Mouse (Mus musculus) c-Kit-positive CD71-positive TER-119-negative erythroid progenitor cells, embryonic 14.5 days (primary cell): ENCODE data around the gene Urb2.
A peak's percentile ranks its signal among the peaks of the same experiment; 100 is the strongest.
"Not testable (repeated sequence)": the region's sequence is repeated elsewhere in the genome, so short reads cannot be mapped to it uniquely, and the experiment has no call there.

Experiments used
- DNase-seq: peaks from one replicate; pipeline ENCODE4 v3.0.0-alpha.2; 2013; ENCODE audit warnings: low read depth

Urb2 gene

GRCm38 (mm10) chr8:124021237-124022227, at the start of gene Urb2, which contains the start of gene Taf5l:
Urb2 (plus strand) TSS chr8:124021508.
Taf5l (minus strand) TSS chr8:124021397.
- peak; percentile 81 for DNase-seq

DNA sequence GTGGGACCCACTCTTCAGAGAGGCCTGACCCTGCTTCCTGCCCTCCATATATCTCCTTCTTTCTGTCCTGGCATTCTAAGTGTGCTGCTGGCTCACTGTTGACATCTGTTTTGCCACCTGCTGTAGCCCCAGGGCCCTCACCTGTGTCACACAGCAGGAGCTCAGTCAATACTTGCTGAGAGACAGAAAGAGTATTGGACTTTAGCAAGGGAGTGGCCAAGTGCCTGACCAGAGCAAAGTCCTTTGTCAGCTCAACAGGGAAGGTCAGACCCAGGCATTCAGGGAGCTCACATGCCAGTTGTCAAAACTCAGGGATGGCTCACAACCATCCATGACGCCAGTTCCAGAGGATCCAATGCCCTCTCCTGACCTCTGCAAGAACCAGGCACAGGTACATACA, 47.8 kb upstream of the Urb2 start:
- no peak for DNase-seq

- no peak for DNase-seq
Measured at GRCm38 (mm10) chr8:123977499-123977898, 43.8 kb upstream of the Urb2 start.

- DNase-seq: no peak
Measured at GRCm38 (mm10) chr8:123978166-123978838, 43.0 kb upstream of the Urb2 start.

GRCm38 (mm10) chr8:123978926-123979325, 42.4 kb upstream of the Urb2 start:
- peak; percentile 85 for DNase-seq

GRCm38 (mm10) chr8:123980239-123980638, 41.1 kb upstream of the Urb2 start:
- DNase-seq: no peak

- DNase-seq: no peak
Measured at GRCm38 (mm10) chr8:123981674-123982073, 39.6 kb upstream of the Urb2 start.

GRCm38 (mm10) chr8:123982291-123982793, 39.0 kb upstream of the Urb2 start:
- no peak for DNase-seq

GRCm38 (mm10) chr8:123982826-123983400, 38.4 kb upstream of the Urb2 start, which contains the start of gene Abcb10:
Abcb10 (minus strand) TSS chr8:123983122.
- DNase-seq: peak; percentile 60

GRCm38 (mm10) chr8:123988605-123989038, 32.7 kb upstream of the Urb2 start:
- DNase-seq: peak; percentile 90

GRCm38 (mm10) chr8:123989128-123989527, 32.2 kb upstream of the Urb2 start:
- DNase-seq: no peak

- no peak for DNase-seq
Measured at GRCm38 (mm10) chr8:123990277-123991049, 30.8 kb upstream of the Urb2 start.

DNA sequence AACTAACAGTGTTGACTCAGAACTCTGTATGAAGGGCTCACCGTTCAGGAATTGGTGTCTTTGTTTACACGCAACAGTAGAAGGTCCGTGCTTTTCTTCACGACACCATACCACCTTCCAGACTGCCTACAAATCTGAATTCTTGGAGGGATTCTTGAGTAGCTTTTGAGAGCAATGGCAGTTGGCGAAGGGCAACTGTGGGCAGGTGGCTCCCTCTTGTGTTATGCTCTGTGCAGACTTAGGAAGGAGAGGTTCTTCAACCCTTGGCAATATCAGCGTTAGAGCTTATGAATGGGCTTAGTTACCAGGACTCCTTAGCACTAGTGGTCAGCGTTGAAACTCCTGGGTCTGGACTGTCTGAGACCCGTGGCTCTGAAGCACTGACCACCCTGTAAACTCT, 28.7 kb upstream of the Urb2 start:
- DNase-seq: no peak

GRCm38 (mm10) chr8:123993597-123993996, 27.7 kb upstream of the Urb2 start:
- DNase-seq: no peak

DNA sequence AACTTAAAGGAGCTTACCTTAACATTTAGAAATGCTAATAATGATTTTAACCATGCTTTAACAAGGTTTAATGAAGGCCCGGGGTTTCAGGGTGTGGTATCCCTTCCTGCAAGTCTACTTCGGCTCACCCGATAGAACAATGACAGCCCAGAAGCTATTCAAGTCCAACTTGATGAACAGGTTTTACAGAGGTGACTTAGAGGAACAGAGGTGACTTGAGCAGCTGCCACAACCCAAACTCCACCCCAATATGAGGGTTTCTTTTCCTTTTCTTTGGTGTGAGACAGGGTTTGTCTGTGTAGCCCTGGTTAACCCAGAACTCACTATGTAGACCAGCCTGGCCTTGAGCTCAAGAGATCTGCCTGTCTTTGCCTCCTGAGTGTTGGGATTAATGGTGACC, 27.3 kb upstream of the Urb2 start:
- DNase-seq: no peak

DNA sequence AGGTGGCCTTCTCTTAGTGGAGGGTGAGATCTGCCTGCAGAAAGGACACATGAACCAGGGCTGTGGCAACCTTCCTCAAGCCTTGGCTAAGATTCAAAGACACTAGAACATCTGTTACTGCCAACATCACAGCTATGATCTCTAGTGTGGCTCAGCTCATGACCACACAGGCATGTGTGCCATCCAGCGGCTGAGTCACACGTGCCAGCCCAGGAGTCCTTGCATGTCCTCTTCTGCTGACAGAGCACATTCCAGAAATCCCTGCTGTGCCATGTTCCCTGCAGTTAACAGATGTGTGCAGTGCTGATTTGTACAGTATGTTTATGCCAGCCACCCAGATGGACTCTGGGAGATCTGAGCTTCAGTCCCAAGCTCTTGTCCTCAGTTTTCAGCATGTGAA, 21.7 kb upstream of the Urb2 start:
- DNase-seq: no peak

- no peak for DNase-seq
Measured at GRCm38 (mm10) chr8:124002546-124003108, 18.7 kb upstream of the Urb2 start.

DNA sequence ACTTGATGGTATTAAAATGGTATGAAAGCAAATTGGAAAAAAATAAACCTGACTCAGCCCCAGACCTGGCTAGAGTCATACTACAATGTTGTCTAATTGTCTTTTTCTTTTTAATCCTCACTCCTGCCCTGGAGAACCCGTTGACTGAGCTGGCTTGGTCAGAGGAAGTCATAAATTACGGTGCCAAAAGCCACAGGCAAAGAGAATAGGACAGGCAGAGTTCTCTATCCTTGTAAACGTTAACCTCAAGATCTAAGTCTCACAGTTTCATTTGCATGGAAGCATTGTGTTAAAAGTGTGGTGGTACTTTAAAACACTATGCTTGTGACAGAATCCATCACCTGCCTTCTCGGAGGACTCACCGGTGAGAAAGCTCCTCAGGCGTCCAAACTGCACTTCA, 13.5 kb upstream of the Urb2 start:
- no peak for DNase-seq

DNA sequence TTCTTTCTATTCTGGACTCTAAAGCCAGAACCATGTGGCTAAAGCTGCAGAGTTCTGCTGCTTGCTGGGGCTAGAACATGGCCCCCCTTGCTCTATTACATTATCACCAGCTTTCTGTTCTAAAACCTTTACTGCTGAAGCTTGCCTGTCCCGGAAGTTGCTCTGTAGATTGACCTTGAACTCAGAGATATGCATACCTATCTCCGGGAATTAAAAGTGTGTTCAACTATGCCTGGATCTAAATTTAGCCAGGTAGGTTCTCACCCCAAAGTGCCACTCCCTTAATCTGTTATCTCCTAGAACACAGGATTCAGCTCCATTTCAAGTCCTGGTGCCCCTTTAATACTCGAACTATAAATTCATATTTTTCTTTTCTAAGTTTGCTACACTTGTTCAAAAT, 9.7 kb upstream of the Urb2 start:
- no peak for DNase-seq

DNA sequence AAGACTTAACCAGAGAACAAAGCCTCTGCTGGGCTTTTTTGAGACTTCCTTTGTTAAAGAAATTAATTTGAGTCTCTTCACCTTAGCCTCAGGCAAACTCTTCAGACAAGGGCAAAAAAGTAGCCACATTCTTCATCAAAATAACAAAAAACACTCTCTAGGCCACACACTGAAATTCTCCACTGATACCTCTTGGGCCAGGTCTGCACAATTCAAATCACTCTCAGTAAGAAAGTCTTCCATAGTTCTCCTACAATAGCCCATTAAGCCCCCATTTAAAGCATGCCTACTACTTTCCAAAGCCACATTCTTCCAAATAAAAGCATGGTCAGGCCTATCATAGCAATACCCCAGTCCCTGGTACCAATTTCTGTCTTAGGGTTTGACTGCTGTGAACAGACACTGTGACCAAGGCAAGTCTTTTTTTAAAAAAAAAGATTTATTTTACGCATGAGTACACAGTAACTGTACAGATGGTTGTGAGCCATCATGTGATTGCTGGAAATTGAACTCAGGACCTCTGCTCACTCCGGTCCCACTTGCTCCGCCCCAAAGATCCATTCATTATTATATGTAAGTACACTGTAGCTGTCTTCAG, 9.2 kb upstream of the Urb2 start:
- no peak for DNase-seq

DNA sequence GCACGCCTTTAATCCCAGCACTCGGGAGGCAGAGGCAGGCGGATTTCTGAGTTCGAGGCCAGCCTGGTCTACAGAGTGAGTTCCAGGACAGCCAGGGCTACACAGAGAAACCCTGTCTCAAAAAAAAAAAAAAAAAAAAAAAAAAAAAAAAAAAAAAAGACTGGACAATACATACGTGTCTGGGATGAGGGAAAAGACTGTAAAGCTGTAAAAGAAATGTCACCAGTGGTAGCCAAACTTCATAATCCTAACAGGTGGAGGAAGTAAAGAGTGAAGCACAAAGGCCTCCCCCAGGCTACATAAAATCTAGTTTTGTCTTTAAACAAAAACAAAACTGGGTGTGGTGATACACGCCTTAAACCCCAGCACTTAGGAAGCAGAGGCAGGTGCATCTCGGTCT, 7.0 kb upstream of the Urb2 start:
- not testable (repeated sequence) for DNase-seq
